Mouse (Mus musculus) heart, adult 9 months (tissue): ENCODE results near the gene Spon1.

ENCODE experiments used
- DNase-seq, 2 experiments: peaks; one replicate each; pipeline ENCODE4 v3.0.0; 2022; ENCODE audit warnings: low spot score in 2 of 2

Spon1 gene

DNA sequence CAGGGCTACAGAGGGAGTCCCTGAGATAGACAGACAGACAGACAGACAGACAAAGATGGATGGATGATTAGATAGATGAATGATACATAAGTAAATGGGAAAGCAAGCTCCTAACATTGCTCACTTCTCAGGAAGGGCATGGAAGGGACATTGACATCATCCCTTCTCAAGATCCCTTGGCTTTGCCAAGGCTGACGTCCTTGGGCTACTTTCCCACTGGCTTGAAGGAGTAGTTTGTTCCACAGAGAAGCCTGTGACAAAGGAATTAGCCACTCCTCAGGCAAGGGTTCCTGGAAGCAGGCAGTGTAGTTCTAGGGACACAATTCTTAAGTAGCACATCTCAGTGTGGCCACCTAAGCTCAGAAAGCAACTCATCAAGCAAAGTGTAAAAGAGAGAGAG lies 296.7 kb downstream of the Spon1 start:
- DNase-seq = peak in 1 of 2 experiments; percentile 29

DNA sequence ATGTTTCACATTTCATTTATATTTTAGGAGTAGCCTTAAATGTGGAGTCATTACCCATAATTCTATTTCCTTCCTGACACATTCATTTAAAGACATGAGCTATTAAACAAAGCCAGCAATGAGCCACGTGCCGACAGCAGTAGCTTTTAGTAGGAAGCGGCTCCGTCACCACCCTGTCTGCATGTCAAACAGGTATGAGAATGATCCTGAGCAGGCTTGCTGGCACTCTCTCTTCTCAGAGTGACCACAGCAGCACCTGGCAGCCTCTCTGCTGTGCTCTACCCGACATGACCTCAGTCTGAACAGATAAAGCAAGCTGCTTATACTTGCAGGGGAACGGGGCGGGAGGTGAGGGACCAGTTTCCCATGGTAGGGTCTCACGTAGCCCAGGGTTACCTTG lies 297.7 kb downstream of the Spon1 start:
- DNase-seq = peak; percentile 43 to 59

DNA sequence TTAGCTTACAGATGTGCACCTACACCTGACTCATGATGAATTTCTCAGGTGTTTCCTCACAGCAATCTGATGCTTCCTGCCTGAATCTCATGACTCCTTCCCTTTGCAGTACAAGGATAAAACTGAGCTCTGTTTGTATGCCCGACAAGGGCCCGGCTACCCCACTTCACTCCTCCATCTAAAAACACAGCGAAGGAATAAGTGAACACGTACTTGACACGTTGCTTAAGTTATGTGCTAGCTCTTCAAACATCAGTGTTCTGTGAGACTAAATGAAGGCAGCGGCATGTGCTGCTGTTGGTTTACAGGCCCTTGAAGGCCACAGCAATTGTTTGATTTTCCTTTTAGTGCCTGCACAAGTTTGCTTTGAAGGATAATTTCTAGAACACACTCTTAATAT lies 298.2 kb downstream of the Spon1 start:
- no peak for DNase-seq

DNA sequence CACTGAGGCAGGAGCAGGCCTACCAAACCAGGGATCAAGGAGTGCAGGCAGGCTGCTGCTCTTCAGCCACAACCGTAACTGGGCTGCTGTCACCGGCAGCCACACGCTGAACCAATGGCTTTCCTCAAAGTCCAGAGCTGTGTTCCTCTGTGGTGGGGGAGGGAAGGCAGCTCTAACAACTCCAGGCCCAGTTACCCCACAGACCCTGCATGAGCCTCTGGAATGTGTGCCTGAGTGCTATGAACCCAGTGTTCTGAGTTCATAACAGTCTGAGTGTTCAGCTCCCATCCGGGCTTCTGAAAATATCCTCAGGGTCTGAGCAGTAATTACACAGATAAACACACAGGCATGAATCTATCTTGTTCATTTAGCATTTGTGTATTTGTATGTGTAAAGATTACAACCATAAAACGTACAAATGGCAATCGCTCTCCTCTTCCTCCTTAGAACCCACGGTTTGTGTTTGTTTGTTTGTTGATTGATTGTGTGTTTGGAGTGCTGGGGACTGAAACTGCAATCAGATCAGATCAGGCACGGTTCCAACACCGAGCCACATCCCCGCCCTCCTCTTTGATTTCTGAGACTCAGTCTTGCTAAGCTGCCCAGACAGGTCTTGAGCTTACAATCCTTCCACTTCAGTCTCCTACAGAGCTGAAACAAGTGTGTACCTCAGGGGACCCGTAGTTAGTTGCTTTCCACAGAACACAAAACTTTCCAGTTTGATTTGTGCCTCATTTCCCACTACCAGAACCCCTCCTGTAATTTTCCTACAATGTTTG lies 299.8 kb downstream of the Spon1 start:
- no peak for DNase-seq

DNA sequence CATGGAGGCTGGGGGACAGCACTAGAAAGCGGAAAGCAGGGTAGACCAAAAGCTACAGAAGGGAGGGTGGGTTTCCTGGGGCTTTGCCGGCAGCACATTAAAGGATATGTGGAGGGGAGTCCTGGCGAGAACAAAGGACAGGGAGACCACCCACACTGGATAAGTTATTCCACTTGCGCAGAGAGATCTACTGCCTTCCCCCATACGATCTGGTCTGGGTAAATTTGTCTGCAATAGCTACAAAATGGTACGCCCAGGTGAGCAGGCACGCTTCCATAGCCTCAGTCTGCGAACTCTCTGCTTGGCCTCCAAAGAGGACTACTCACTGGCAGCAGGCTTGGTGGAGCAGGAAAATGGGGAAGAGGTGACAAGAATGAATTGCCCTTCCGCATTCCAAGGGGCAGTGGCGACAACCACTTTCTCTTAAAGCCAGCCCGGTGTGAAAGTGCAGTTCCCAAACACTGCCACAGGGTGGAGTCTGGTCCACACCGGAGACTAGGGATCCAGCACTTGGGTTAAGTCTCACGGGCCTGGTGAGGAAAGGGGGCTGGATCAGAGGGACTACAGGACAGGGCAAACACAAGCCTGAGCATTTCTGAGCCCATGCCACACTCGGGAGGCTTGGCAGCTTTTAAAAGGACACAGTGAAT lies 300.9 kb downstream of the Spon1 start:
- DNase-seq = peak; percentile 85 to 86

DNA sequence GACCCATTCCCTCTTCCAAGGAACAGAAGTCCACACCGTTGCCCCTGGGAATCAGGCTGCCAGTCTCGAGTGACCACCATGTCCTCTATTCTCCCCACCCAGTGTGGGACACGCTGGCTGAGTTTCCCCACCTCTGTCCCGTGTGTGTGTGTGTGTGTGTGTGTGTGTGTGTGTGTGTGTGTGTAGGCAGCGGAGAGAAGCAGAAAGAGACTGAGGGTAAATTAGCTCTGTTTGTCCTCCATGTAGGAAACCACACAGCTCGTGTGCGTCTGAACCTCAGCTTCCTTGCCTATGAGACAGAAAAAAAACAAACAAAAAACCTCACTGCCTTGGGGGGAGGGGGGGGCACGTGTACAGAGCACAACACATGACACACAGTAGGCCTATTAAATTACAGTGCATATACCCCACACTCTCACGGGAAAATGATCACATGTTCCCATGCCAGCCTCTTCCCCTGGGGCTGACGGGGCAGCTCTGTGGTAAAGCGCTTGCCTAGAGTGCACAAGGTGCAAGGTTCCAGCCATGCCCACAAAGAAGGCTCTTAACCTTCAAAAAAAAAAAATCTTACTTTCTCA lies 303.2 kb downstream of the Spon1 start:
- no peak for DNase-seq

DNA sequence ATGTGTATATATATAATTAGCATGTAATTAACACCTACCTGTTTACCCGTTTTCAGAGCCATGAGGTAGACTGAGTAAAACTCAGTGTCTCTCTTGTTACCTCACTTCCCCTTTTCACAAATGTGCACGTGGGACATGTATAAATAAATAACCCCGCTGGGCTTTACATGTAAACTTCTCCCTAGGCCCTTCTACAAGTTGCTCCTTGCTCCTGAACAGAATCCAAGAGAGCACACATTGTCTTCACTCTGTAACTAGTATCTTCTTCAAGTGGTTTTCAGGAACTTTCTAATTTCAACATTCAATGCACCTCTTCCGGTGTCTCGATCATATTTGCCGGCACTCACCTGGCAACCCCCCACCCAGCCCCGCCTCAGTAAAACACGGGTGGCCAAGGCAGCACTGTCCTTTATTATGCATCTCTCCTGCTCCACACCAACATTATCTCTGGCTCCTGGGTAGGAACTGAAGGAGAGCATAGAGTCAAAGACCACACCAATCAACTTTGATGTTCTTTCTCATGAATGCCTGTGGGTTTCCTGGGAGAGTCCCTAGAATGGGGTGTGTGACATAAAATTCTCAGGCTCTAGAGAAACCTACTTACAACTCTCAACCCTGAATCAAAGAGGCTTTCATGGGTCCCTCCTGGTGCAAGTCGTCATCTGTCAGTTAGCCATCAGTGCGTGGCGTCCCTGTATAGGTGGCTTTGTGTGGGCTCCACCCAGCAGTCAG lies 304.1 kb downstream of the Spon1 start:
- DNase-seq = no peak

DNA sequence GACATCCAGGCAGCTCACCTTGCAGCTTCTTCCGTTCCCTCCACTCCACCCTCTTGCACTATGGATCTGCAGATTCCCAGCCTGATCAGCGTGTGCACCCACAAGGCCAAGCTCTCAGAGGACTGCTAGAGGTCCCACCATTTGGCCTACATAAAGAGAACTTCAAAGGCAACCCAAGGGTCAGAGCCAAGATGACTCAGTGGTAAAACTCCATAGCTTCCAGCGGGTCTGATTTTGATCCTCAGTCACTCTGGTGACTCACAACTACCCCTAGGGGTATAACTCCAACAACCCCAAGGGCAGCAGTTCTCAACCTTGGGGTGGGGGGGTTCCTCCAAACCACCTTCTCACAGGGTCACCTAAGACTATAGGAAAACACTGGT lies 304.7 kb downstream of the Spon1 start:
- DNase-seq = no peak

DNA sequence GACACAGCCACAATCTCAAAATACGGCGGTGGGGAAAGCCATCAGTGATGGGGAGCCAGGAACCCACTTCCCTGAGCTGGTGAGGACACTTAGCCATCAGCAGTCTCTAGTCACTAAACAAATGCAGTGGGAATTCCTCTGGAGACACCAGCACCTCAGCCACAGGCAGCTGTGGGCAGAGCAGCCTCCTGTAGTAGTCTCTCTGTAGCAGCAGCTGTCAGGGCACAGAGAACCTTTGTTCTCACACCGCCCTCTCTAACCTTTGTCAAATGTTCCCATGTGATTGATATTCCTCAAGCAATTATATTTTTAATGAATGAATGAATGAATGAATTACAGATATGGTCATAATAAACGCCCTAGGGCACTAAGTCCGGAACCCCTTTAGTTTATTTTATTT lies 305.6 kb downstream of the Spon1 start:
- no peak for DNase-seq

DNA sequence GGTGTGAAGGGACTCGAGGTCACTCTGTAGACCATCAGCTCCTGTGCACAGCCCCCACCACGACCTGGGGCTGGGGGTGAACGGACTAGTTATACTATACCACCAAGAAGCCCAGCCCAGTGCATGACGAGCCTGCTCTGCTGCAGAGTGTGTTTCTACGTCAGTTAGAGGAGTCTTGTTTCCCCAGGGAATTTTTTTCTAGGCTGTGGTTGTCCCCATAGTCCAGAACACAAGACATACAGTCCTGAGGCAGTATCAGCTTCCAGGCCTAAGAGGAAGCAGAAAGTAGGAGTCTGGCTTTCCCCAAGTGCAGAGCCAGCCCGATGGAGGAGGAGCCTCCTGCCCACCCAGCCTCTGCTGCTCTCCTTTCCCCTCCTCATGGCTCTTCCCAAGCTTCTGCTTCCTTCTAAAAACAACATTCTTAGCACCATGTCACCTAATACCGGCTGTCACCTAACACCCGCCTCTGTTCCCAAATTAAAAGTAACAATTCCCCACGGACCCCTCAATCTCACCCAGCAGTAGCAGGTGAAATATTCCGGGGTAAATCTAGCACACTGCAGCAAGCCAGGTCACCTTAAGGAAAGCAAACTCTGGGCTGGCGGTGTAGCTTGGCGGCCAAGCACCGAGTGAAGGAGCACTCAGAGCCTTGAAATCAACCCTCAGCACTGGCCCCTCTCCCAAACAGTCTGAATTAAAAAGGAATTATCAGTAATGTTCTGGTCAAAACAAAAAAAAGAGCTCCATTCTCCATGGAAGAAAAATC lies 306.2 kb downstream of the Spon1 start:
- DNase-seq = peak in 1 of 2 experiments; percentile 39

DNA sequence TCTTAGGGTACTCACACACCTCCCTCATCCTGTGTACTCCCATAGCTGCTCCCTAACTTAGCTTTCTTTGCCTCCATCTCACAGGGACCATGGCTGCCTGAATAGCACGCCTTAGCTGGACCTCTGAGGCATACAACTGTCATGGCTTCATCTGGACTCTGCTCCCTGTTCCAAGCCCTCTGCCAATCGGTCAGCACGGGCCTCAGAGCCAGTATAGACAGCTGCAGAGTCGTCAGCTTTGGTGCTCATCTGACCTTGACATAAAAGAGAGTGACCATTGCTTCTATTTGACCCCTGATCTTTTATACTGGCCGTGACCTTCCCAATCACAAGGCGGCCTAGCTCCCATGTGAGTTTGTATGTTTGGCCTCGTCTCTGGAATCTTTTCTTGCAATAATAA lies 308.3 kb downstream of the Spon1 start:
- no peak for DNase-seq

DNA sequence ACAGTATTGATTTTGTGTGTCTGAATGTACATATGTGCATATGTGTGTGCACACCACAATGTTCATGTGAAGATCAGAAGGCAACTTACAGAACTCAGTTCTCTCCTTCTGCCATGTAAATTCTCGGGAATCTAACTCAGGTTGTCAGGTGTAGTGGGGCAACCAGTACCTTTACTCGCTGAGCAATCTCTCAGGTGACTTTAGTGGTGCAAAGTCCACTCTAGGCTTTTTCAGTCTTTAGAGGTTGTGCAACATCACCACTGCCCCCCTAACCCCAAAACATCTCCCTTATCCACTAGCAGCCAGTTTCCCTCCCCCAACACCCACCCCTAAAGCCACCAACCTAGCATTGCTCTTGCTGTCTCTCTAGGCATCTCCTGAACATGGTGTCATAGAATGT lies 308.8 kb downstream of the Spon1 start:
- DNase-seq = no peak

DNA sequence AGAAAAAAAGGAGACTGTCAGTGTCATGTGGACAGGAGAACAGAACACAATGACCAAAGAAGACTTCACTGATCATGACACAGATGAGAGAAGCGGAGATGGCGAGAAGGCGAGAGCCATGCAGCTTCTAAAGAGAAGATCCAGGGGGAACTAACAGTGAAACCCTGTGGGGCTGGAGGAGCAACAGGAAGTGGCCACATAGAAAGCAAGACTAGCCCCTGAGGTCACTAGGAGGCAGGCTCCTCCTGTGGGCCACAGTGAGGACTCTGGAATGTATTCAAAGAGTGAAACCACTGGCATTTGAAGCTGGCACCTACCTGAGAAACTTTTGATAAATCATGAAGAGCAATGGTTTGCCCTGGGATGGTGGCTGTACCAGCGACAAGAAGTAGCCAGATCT lies 313.5 kb downstream of the Spon1 start:
- no peak for DNase-seq

DNA sequence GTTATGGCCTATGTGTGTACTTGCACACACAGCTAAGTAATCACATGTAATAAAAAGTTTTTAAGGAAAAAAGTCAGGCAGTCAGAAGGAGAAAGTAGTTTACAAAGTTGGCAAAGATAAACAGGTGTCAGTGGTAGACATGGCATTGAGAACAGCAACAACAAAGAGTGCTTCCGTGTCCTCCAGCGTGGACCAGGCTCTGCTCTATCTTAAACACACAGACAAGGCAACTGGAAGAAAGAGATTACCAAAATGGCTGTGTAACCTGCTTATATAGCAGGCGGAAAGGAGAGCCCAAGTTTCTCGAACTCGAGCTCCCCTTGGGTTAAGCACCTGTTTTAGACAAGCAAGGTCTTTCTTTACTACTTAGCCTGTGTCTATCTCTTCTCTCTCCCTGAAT lies 314.5 kb downstream of the Spon1 start:
- no peak for DNase-seq

DNA sequence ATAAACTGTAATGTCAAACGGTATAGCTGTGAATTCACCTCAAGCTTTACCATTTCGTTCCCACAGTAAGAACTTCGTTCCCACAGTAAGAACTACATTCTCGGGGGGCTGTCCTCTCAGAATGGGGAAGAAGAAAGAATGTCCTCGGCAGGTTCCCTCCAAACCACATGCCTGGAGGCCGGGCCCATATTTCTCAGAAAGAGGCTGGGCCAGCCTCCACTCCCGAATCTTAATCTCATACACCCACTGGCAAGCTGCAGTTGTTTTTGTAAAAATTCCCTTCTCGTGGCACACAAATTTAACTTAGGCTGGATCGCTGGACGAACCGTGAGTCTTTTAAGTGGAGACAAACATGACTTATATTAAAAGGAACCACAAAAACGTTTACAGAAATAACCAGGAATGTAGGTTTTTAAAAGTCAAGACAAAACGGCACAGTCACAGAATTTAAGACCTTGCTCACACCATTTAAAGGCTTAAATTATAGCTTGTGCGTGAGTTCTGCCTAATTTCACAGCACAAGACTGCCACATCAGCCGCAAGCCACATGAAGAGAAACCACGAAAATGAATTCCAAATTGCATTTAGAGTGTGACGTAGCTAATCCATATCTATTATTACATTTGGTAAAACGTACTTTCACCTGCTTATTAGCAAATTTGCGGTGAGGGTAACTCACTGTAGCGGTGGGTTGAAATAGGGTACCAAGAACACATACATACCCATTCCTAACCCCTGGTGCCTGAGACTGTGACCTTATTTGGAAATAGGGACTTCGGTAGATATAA lies 316.0 kb downstream of the Spon1 start:
- no peak for DNase-seq

DNA sequence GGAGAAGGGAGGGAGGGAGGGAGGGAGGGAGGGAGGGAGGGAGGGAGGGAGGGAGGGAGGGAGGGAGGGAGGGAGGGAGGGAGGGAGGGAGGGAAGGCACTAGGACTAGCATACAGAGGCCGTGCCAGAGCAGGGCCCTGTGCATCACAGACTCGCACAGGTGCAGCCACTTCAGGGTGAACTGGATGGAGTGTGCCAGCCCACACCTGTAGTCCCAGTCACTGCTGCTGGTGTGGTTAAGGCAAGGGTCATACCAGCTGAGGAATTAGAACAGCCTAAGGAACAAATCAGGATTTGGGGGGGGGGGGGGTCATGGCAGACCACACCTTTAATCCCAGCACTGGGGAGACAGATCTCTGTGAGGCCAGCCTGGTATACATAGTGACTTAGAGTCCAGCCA lies 317.3 kb downstream of the Spon1 start:
- no peak for DNase-seq

DNA sequence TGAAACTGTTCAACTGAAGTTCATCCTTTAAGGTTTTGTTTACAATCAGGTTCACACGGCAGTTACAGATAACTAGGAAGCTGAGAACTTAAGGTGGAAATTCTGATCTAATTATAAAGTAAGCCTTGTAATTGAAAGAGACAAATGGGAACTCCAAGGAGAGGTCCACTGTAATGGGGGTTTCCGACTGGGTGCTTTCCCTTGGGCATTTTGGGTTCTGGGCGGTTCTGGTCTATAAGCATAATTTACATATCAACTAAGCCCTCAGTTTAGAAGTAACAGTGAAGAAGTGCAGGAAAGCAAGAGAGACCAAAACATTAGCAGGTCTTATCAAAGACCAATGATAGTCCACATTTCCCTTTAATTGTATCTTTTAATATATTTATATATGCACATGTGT lies 318.0 kb downstream of the Spon1 start:
- no peak for DNase-seq

DNA sequence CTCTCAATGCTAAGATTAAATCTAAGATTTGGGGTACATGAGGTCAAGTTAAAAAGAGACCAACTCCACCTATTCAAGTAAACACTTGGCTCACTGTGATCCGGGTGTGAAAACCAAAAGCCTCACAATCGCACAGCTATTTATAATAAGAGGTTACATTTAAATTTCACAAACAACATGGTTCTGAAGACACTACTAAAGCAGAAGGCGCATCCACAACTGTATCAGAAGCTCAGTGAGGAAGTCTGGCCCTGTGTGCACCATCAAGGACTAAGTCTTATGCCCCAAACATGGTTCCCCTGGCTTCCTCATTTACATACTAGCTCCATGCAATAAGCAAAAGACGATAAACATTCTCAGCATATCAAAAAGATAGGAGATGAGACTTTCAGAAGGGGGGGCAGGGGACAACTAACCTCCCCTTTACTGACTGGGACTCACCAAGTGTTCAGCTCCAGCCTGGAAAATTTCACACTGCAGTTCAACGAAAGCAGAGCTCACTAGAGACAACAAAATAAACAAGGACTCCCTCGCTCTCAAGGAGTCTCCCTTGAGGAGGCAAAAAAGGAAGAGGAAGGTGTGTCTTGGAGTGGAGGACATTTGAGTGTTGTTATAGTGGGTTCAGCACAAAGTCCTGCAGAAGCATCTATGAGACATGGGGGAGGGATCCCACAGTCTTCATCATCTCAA lies 320.4 kb downstream of the Spon1 start:
- DNase-seq = no peak

DNA sequence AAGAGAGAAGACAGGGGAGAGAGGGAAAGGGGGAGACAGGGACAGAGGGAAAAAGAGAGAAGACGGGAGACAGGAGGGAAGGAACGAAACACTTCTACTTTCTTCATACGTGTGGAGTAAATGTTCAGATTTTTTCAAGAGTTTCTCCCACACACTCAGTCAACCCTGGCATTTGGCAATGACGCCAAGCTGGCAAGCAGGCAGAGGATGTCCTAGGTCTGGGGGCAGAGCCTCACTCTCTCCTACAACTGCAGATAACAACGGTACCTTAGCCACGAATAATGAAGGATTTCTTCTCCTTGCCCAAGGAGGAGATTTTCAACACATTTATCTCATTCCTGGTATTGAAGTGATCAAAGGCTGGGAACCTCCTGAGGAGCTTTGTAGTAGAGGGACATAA lies 321.5 kb downstream of the Spon1 start:
- no peak for DNase-seq

DNA sequence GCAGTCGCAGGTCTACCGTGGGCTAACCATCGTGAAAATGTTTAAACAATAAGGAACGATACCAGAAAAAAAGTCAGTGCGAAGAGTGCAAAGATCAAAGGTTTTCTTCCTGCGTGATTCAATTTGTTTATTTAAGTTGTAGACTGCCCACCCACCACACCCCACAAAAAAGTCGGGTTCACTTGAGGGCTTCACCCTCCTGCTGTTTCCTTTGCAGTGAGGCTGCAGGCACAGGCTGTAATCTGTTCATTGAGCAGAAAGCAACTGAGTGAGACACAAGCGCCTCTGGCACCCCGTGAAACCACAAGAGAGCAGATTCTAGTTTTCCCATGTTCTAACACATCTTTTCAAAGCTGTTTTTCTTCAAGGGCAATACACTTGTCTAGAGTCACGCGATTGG lies 322.2 kb downstream of the Spon1 start:
- no peak for DNase-seq
